Mouse (Mus musculus): ENCODE data around the gene Unc13c. TPM values are rescaled to one million over a fixed set of nuclear protein-coding genes. Genes with fewer than 3 reads are reported as not detected.

Gene Unc13c
- not detected in 2 replicates for total RNA-seq (2015; ENCODE audit: low replicate concordance)
- not detected in 2 replicates for total RNA-seq (2017; ENCODE audit: low replicate concordance)

- ATAC-seq (replicated peaks; ENCODE audit: low FRiP score, poor library complexity, severe bottlenecking), result no peak
Measured at GRCm38 (mm10) chr9:73968641-73969121, at the start of gene Unc13c. TSS of gene Unc13c (minus strand) at chr9:73968966.

- no peak for ATAC-seq (replicated peaks; ENCODE audit: low FRiP score, poor library complexity, severe bottlenecking)
Measured at GRCm38 (mm10) chr9:74007976-74008686, 39.4 kb upstream of the Unc13c start.

DNA sequence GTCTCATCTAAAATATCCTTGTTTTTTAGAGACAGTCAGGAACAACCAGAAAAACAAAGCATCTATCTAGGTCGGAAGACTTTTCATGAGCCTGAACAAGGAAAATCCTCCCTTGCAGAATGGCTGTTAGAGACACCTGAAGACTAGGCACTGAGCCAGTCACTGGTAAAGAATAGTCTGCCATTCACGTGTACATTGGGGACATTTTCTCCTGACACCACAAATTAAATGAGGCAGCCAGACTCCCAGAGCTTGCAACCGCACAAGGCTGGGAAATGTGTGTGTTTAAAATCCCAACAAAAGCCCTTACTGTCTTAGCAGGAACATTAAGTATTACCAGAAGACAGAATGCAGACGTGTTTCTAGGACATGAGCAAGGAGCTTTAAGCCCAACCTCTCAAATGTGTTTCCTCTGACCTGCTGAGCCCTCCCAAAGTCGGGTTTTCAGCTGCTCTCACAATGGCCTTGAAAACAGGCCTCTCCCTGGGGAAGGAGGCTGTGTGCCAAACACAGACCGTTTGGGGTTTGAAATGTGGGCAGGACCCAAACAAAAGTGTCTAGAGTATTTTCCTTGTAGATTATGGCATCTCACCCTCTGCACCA is 33.7 kb upstream of the Unc13c start:
- no peak for ATAC-seq (replicated peaks; ENCODE audit: low FRiP score, poor library complexity, severe bottlenecking)

DNA sequence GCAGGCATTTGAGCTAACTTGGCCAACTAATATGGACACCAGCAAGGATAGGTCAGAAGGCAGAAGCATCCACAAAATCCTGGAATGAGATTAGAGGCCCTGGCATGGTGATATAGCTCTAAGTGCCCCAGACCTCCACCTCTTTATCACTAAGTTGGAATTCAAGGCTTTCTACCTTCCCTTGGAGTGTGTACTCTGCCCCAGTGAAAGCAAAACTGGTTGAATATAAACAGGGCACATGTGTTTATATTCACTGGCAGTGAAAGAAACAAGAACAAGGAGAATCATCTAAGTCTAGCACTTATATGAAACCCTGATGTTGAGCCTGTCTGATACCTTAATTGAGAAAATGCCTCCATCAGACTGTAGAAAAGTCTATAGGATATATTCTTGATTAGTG is 19.3 kb upstream of the Unc13c start:
- no peak for ATAC-seq (replicated peaks; ENCODE audit: low FRiP score, poor library complexity, severe bottlenecking)

GRCm38 (mm10) chr9:73987236-73987635 is 18.5 kb upstream of the Unc13c start:
- ATAC-seq (replicated peaks; ENCODE audit: low FRiP score, poor library complexity, severe bottlenecking), result no peak

- no peak for ATAC-seq (replicated peaks; ENCODE audit: low FRiP score, poor library complexity, severe bottlenecking)
Measured at GRCm38 (mm10) chr9:73982597-73983344, 14.0 kb upstream of the Unc13c start.

DNA sequence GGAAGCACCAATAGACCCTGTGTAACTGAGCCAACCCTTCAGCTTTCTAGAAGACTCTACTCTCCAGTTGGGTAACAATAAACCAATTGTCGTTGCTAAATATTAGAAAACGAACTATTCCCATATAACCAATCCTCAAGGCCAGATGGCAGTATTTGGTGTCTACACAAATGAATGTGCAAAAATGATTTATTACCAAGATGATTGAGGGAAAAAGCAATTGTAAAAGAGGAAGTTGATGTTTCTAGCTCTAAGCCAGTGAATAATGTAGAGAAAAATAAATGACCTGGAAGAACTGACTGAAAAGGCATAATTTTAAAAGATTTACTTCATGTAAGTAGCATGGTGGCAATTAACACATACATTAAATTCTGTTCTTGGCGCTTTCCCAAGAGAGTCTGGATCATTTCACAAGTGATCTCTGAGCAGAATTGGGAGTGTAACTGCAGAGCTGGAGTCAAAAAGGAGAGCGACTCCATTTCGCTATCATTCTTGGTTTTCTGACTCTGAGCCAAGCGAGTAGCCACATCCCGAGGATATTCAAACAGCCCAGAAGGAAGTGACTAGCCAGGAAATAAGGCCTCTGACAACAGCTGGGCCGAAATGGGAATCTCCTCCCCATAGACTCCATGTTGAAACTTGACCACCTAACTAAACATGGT is 3.7 kb upstream of the Unc13c start:
- ATAC-seq (replicated peaks; ENCODE audit: low FRiP score, poor library complexity, severe bottlenecking), result no peak

DNA sequence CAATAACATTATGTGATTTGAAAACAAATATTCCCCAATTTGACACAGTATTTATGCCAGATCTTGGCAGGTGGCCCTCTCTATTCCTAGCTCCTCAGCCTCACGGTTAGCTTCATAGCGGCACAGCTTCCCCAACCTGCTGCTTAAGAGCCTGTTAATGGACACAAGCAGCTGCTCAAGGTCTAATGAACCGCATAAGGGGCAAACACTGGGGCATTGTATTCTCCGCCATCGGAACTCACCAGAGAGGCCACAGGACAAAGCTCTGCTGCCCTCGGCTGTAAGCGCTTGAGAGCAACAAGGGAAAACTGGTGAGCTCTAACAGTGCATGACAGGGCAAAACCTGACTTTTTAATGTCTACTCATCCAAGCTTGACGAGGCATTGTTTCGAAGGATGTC is 2.0 kb upstream of the Unc13c start:
- no peak for ATAC-seq (replicated peaks; ENCODE audit: low FRiP score, poor library complexity, severe bottlenecking)

DNA sequence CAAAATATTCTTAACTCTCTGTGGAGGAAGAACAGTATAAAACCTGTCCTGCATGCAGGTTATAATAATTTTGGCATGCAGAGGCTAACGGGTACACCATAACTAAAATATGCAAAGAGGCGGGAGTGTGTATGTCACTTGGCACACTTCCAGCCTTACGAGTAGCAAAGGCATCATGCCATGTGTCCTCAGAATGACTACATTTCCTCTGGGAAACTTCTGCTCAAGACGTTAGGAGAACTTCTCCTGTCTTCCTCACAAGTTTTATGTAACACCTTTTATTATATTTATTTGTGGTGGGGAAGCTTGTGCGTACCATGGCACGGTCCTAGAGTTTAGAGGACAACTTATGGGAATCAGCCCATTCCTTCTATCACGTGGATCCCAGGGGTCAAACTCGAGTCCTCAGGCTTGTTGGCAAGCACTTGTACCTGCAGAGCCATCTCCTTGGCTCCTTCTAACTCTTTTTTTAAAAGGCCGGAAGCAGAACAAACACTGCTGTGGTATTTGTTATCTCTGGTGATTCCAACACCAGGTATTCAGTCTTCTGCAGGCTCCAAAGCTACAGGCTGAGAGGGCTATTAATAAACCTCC is 3.3 kb downstream of the Unc13c start:
- no peak for ATAC-seq (replicated peaks; ENCODE audit: low FRiP score, poor library complexity, severe bottlenecking)

DNA sequence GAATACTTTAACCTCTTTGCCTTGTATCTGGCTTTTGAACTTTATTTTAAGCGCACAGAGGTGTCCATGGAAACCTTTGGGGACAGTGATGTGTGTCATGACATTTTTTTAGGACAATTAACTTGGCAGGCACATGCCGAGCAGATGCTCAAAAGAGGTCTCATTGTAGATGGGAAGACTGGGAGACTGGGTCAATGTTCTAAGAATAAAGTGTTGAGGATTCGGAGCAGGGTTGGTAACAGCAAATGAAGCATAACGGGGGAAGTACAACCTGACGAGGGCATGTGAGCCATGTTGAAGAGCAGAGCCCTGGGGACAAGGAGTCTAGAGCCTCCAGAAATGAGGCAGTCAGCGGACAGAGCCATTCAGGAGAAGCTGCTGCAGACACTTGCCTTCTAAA is 6.3 kb downstream of the Unc13c start:
- no peak for ATAC-seq (replicated peaks; ENCODE audit: low FRiP score, poor library complexity, severe bottlenecking)

GRCm38 (mm10) chr9:73952331-73952730 is 16.4 kb downstream of the Unc13c start:
- no peak for ATAC-seq (replicated peaks; ENCODE audit: low FRiP score, poor library complexity, severe bottlenecking)

DNA sequence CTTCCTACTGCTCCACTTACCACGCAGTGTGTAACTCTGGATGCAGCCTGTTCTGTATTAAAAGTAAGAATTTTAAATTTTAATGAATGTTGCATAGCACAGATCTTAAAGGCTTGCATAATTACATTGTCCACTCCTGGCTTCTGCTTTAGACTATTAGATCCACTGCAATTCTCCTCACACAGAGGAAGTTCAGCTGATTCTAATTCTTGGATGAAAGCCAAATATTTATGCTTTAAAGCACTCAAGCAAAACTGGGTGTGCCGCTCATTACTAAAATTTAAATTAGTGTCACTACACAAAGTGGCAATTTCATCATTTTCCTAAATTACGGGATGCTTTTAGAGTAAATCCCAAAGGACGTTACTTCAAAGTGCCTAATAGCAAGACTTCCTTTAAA is 17.2 kb downstream of the Unc13c start:
- no peak for ATAC-seq (replicated peaks; ENCODE audit: low FRiP score, poor library complexity, severe bottlenecking)

GRCm38 (mm10) chr9:73934844-73935243 is 33.9 kb downstream of the Unc13c start:
- no peak for ATAC-seq (replicated peaks; ENCODE audit: low FRiP score, poor library complexity, severe bottlenecking)

DNA sequence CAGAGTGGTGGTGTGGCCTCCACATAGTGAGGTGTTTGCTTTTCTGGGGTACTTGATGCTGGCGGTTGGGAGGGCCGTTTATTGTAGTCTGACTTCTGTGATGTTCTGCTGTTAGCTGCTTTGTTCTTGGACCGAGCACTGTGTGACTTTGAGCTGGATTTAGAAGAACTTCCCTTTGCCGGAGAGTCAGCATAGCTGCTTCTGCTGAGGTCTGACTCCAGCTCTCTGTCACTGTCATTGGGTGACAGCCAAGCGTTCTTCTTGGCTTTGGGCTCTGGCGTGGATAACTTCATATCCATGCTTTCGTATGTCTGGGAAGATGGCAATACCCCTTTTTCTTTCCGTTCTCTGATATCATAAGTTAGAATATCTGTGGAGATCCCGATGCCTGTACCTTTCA is 36.8 kb downstream of the Unc13c start:
- no peak for ATAC-seq (replicated peaks; ENCODE audit: low FRiP score, poor library complexity, severe bottlenecking)

DNA sequence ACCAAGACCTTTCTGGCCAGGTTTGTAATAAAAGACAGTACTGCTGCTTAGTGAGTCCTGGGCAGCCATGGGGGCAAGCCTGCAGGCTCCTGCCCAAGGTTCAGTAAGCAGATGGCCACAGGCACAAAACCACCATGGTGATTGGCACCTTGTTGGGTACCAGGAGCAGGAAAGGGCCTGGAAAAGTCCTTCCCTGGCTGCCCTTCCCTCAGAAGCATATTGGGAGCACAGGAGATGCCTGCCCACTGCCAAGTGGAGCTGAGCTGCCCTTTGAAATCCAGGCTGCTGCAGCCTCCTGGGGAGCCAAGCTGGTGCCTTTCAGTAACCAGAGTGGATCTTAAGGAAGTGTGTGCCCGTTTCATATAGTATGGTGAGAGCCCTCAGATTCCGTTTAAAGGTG is 41.5 kb downstream of the Unc13c start:
- ATAC-seq (replicated peaks; ENCODE audit: low FRiP score, poor library complexity, severe bottlenecking), result no peak

GRCm38 (mm10) chr9:73922449-73923115 is 46.2 kb downstream of the Unc13c start:
- ATAC-seq (replicated peaks; ENCODE audit: low FRiP score, poor library complexity, severe bottlenecking), result no peak

DNA sequence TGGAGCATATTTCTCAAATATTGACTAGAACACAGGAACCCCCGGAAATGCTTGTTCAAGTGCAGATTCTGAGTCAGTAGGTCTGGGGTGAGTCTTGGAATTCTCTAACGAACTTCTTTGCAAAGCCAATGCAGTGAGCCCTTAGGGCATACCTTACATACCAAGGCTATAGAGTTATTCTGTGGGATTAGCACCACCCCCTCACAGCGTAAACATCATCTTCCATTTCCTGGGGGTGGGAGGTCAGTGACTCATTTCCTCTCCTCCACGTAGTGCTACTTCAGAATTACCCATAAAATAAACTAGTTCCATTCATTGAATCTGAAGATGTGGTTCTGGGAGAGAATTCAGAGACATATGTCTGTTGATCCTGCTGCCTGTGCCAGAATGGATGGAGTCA is 62.8 kb downstream of the Unc13c start:
- no peak for ATAC-seq (replicated peaks; ENCODE audit: low FRiP score, poor library complexity, severe bottlenecking)

DNA sequence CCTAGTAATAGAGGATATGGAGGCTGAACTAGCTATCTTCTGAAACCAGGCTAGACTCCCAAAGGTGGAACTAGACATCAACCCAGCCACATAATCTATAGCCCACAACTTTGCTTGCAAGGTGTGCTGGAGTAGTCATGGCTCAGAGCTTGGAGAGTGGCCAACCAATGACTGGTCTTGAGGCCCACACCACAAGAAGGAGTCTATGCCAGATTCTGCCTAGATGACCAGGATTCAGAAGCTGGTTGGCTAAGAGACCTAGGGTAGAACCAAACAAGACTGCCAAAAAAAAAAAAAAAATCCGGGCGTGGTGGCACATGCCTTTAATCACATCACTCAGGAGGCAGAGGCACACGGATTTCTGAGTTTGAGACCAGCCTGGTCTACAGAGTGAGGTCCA is 70.2 kb downstream of the Unc13c start:
- ATAC-seq (replicated peaks; ENCODE audit: low FRiP score, poor library complexity, severe bottlenecking), result no peak

DNA sequence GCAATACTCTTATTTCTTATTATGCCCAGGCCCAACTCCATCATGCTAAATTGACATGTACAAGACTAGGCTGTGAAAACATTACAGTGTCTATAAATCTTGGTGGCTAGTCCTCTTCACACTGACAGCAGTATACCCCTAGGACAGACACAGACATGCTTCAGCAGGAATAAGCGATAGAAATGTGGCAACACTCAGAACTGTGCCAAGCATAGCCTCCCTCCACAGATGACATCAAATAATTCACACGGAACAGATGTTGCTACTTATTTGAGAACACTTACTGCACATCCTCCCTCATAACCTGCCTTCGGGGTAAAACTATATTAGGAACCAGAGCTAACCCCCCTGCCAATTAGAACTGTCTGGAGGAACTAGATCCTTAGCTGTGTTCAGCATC is 72.6 kb downstream of the Unc13c start:
- ATAC-seq (replicated peaks; ENCODE audit: low FRiP score, poor library complexity, severe bottlenecking), result no peak

Measured in erythroid progenitor cell, adult 5-6 weeks (primary cell).